Mouse (Mus musculus) G1E (cell line): ENCODE data around the gene Hspa4l. TPM values are rescaled to one million over a fixed set of nuclear protein-coding genes. Genes with fewer than 3 reads are reported as not detected.

Source experiments
- ATAC-seq: 2 replicates; pipeline ENCODE4 v1.8.0; 2016; ENCODE audit warnings: mild to moderate bottlenecking; ENCODE audit not compliant: insufficient number of reproducible peaks, poor library complexity, low FRiP score, severe bottlenecking; ENCODE audit errors: extremely low read depth
- DNase-seq: peaks from one replicate; pipeline ENCODE4 v3.0.0; 2012; ENCODE audit warnings: low spot score
- H3K27me3 ChIP-seq: 2 replicates; pipeline ENCODE4 v1.6.1; 2012; ENCODE audit warnings: mild to moderate bottlenecking, low read length, inconsistent platforms; ENCODE audit not compliant: insufficient read depth
- H3K36me3 ChIP-seq: replicated peaks from 2 replicates; pipeline ENCODE3; 2012; ENCODE audit warnings: mild to moderate bottlenecking, inconsistent platforms
- H3K4me1 ChIP-seq: 2 replicates; pipeline ENCODE4 v1.6.1; 2012; ENCODE audit warnings: low read depth, low read length, inconsistent platforms, mixed read lengths; ENCODE audit not compliant: insufficient read depth
- H3K4me3 ChIP-seq: 2 replicates; pipeline ENCODE4 v1.5.1; 2012; ENCODE audit warnings: low read depth, mild to moderate bottlenecking, inconsistent platforms, low read length, moderate library complexity, mixed read lengths
- H3K9me3 ChIP-seq: replicated peaks from 2 replicates; pipeline ENCODE4 v1.6.1; 2012; ENCODE audit warnings: inconsistent platforms
- CTCF ChIP-seq: IDR thresholded peaks from 2 replicates; pipeline ENCODE4 v1.5.1; 2012; ENCODE audit warnings: low read depth, low read length, inconsistent platforms, mixed read lengths
- GATA1 ChIP-seq: IDR thresholded peaks from 2 replicates; pipeline ENCODE4 v1.6.1; 2012; ENCODE audit warnings: borderline replicate concordance, low read length, inconsistent platforms, mixed read lengths
- GATA2 ChIP-seq: IDR thresholded peaks from 2 replicates; pipeline ENCODE4 v1.6.1; 2012; ENCODE audit warnings: low read depth, low read length, inconsistent platforms, borderline replicate concordance
- POLR2AphosphoS5 ChIP-seq: IDR thresholded peaks from 2 replicates; pipeline ENCODE4 v1.6.1; 2012; ENCODE audit warnings: low read depth, low read length, inconsistent platforms; ENCODE audit not compliant: insufficient replicate concordance
- TAL1 ChIP-seq: conservative IDR thresholded peaks from 2 replicates; pipeline ENCODE4 v1.6.1; 2012; ENCODE audit warnings: low read depth, low read length, inconsistent platforms, mixed read lengths
- polyA plus RNA-seq: library from polyadenylated mRNA; stranded (reverse); fragments of >175 nt; gene quantifications from 2 replicates; pipeline ENCODE4 v1.2.3, GENCODE M21; 2012
- total RNA-seq, 2 experiments: library from RNA; stranded (forward) in 1 of 2; stranded (reverse) in 1 of 2; fragments of 200-1000 nt in 1 of 2; fragments of >200 nt in 1 of 2; fragmentation: Nextera tagmentation in 1 of 2; gene quantifications; 2 replicates each; pipeline ENCODE4 v1.2.3; 2014 to 2017

Gene Hspa4l
- total and polyA plus RNA-seq, 3 experiments, result 12.8 to 67.8 (median 53.8) TPM

DNA sequence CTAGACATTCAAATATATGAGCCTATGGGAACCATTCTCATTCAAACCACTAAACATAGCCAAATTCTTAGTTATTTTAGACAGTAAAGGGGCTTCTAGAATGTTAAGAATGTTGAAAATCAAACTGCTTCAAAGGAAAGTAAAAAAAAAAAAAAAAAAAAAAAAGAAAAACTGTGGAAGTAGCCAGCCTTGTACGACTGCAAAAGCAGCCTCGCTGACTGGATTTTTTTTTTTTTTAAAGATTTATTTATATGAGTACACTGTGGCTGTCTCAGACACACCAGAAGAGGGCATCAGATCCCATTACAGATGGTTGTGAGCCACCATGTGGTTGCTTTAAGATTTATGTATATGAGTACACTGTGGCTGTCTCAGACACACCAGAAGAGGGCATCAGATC lies 49.5 kb downstream of the Hspa4l start:
- no peak for DNase-seq
- Histone ChIP-seq H3K4me3 (no peak overlapping the region), H3K27me3 (no peaks in the 10 kb centered on the region), H3K36me3 (peaks cover 45% of the 10 kb centered on the region), H3K9me3 (no peaks in the 10 kb centered on the region), H3K4me1 (peaks cover 3% of the 10 kb centered on the region)
- ATAC-seq, result no peak
- TF ChIP-seq POLR2AphosphoS5, result no peak
- TF ChIP-seq CTCF, result no peak
- TF ChIP-seq GATA2, result no peak
- TF ChIP-seq GATA1, result no peak
- TF ChIP-seq TAL1, result no peak

GRCm38 (mm10) chr3:40798054-40798453 lies 53.8 kb downstream of the Hspa4l start:
- H3K4me3 ChIP-seq, result no peak overlapping the region
- H3K36me3 ChIP-seq, result peaks cover 30% of the 10 kb centered on the region
- no peaks in the 10 kb centered on the region for H3K9me3 ChIP-seq
- H3K27me3 ChIP-seq, result no peaks in the 10 kb centered on the region
- peaks cover 31% of the 10 kb centered on the region for H3K4me1 ChIP-seq
- ATAC-seq (no peak), DNase-seq (no peak)
- TF ChIP-seq GATA2 (no peak), POLR2AphosphoS5 (no peak), GATA1 (no peak), CTCF (no peak), TAL1 (no peak)

DNA sequence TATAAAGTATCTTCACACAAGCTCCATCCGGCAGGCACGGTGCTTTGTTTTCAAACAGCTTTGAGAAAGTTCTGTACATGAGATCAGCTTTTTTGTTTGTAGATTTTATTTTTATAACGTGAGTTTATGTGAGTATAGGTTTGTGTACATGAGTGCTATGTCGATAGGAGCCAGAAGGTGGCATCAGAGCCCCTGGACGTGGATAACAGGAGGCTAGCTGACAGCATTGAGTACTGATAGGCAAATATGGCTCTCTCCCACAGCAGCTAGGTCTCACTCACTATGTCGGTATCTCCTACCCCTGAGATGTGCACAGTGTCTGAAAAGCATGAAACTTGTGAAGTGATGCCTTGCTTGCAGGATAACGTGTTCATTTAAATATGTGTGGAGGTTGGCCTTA lies 54.2 kb downstream of the Hspa4l start:
- no peak overlapping the region for H3K4me3 ChIP-seq
- ATAC-seq (peak; percentile 76), DNase-seq (peak; percentile 42)
- peaks cover 32% of the 10 kb centered on the region for H3K4me1 ChIP-seq
- H3K27me3 ChIP-seq, result no peaks in the 10 kb centered on the region
- no peaks in the 10 kb centered on the region for H3K9me3 ChIP-seq
- TF ChIP-seq POLR2AphosphoS5 (no peak), CTCF (peak; percentile 25; the same call in 1 of the 2 replicates)
- peaks cover 29% of the 10 kb centered on the region for H3K36me3 ChIP-seq

- H3K4me3 ChIP-seq, result peak within 1 kb of the TSS; percentile 100
- no peaks in the 10 kb centered on the region for H3K9me3 ChIP-seq
- H3K4me1 ChIP-seq, result peaks cover 32% of the 10 kb centered on the region
- H3K36me3 ChIP-seq, result peaks cover 38% of the 10 kb centered on the region
- ATAC-seq, result peak; percentile 84
- TF ChIP-seq GATA2 (no peak), TAL1 (no peak), CTCF (no peak), POLR2AphosphoS5 (no peak), GATA1 (no peak)
- peak; percentile 85 for DNase-seq
- H3K27me3 ChIP-seq, result no peaks in the 10 kb centered on the region
Measured at GRCm38 (mm10) chr3:40799530-40800372, 55.5 kb downstream of the Hspa4l start, which contains the start of gene Plk4. TSS of gene Plk4 (plus strand) at chr3:40800019.

DNA sequence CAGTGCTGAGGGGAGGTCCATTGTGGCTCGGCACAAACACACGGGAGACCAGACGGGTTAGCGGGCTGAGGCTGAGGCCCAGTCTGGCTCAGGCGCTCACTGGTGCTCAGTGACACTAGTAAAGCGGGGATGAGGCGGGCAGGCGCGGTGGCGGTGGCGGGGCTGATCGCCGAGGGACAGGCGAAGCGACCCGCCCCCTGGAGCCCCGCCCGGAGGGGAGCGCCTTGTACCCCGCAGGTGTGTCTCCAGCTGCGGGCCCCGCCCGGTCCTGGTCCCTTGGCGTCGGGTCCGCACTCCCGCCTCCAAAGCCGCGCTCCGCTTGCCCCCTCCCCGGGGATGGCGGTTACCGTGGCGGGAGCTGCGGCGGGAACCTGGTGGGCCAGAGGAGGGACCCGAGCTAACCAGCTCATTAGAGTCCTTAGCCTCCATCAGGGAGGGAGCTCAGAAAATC lies 56.1 kb downstream of the Hspa4l start:
- H3K36me3 ChIP-seq, result peaks cover 43% of the 10 kb centered on the region
- no peaks in the 10 kb centered on the region for H3K27me3 ChIP-seq
- ATAC-seq (0 out of 2 replicates have a peak, but pooled peaks have one; percentile 7), DNase-seq (peak; percentile 52)
- no peaks in the 10 kb centered on the region for H3K9me3 ChIP-seq
- peaks cover 39% of the 10 kb centered on the region for H3K4me1 ChIP-seq
- H3K4me3 ChIP-seq, result peak overlapping the region; percentile 100
- TF ChIP-seq CTCF, result no peak
- no peak for TF ChIP-seq GATA1
- no peak for TF ChIP-seq POLR2AphosphoS5
- no peak for TF ChIP-seq TAL1
- no peak for TF ChIP-seq GATA2

- Histone ChIP-seq H3K9me3 (no peaks in the 10 kb centered on the region), H3K27me3 (no peaks in the 10 kb centered on the region), H3K4me1 (peaks cover 29% of the 10 kb centered on the region), H3K36me3 (peaks cover 75% of the 10 kb centered on the region), H3K4me3 (no peak overlapping the region)
- DNase-seq (no peak), ATAC-seq (no peak)
- TF ChIP-seq TAL1, result no peak
- no peak for TF ChIP-seq GATA2
Measured at GRCm38 (mm10) chr3:40806871-40807270, 62.6 kb downstream of the Hspa4l start.

GRCm38 (mm10) chr3:40808686-40809085 lies 64.4 kb downstream of the Hspa4l start:
- H3K36me3 ChIP-seq, result peaks cover 82% of the 10 kb centered on the region
- H3K4me3 ChIP-seq, result no peak overlapping the region
- no peak for ATAC-seq
- no peak for DNase-seq
- no peaks in the 10 kb centered on the region for H3K27me3 ChIP-seq
- TF ChIP-seq TAL1 (no peak), GATA1 (no peak), GATA2 (no peak), CTCF (no peak), POLR2AphosphoS5 (no peak)
- peaks cover 21% of the 10 kb centered on the region for H3K4me1 ChIP-seq
- H3K9me3 ChIP-seq, result no peaks in the 10 kb centered on the region
